Mouse (Mus musculus): ENCODE data around the gene Gramd1c.

The Gramd1c gene

DNA sequence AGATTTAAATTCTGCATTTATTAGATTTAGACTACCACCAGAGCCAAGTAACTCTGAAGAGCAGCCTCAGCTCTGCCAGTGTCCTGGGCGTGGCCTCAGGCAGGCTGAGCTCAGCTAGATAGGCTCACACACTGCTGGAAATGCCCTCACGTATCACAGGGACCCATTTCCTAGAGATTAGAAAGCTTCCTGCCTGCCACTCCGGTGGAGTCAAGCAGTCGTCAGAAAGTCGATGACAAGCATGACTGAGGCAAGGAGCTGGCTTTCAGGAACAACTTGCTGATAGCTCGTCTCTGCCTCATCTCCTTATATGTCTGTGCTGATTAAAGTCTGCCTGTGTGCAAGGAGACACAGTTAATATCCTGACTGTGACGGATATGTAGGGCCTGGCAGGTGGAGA, 44.8 kb downstream of the Gramd1c start:
- DNase-seq = no peak

DNA sequence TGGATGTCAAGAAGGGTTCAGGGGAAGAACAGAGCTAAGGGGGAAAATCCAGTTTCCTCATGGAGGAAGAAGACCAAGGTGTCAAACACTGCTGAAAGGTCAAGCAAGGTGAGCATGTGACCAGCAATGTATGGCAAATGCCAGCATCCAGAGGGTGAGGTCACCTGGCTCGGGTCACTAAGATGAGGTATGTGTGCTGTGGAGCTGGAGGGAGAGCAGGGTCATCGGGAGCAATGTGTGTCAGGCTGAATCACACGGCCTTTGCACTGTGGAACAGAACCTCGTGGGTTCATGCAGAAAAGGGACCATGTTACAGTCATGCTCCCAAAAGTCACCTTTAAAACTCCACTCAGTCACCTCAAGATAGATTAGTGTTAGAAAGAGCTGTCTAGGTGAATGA, 45.4 kb downstream of the Gramd1c start:
- no peak for DNase-seq

DNA sequence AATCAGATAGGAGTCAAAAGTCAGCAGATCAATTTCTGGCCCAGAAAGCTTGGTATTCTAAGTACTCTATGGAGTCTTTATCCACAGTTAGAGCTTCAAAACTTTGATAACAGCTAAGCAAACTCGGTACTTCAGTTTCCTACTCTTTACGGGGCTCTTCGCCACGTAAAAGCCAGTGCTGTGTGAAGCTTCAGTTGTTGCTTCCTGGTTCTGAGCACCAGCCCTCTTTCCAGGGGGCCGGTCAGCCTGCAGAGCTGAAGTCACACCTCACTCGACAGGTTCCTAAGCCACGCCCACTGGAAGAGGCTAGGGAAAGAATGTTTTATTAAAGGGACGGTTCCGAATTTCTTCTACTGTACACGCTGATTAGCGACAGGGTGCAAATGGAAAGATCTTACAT, 47.0 kb downstream of the Gramd1c start:
- DNase-seq = peak; percentile 53 to 55

DNA sequence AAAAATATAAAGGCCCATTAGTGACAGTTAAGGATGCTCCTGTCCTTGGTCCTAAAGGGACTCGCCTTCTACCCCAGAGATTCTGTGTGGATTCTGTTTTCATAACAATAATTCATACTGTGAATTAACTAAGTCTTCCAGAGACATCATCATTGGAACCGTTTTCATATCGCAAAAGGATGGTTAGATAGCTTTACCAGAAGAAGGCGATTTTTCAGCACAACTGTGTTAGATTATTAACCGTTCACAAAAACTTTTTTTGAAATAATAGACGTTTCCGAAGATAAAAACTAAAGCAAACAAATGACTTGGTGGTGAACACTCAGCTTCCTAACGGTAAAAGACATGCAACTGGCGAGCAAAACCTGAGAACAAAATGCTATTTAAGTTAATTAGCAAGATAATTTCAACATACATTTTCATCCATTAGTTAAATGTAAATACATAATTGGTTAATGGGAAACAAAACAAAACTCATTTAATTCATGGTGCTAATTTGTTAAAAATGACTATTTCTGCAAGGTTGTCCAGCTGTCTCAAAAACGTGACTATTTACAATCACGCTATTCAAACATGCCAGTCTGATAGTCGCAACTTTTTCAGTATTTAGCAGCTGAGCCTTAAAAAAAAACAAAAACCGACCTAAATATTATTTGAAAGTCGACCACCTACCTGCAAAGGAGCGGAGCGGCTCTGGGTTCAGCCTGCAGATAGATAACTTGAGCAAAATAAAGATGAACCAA, 47.6 kb downstream of the Gramd1c start:
- DNase-seq = no peak

DNA sequence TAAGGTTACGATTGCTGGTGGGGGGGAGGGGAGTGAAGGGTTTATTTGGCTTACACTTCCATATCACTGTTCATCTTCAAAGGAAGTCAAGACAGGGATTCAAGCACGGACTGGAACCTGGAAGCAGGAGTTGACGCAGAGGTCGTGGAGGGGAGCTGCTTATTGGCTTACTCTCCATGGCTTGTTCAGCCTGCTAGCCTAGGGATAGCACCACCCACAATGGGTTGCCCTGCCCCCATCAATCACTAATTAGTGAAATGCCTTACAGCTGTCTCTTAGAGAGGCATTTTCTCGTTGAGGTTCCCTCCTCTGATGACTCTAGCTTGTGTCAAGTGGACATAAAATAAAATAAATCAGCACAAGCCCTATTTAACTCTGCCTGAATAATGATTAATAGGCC, 52.1 kb downstream of the Gramd1c start:
- no peak for DNase-seq

DNA sequence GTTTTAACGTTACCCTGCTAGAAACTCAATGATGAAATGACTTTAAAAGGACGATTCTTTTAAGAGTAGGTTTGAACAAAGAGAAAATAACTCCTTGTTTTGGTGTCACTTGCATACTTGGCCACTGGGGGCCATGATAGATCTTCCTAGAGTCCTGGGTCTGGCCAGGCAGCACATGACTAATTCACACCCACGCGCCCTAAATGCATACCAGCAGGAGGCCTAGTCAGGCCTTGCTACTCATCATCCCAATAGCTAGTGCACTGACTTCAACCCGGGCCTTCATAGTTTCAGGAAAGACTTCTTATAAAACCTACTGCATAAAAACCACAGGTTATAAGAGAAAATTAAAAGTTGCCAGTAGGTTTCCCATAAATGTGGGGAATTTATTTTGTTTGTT, 61.1 kb downstream of the Gramd1c start:
- DNase-seq = no peak

DNA sequence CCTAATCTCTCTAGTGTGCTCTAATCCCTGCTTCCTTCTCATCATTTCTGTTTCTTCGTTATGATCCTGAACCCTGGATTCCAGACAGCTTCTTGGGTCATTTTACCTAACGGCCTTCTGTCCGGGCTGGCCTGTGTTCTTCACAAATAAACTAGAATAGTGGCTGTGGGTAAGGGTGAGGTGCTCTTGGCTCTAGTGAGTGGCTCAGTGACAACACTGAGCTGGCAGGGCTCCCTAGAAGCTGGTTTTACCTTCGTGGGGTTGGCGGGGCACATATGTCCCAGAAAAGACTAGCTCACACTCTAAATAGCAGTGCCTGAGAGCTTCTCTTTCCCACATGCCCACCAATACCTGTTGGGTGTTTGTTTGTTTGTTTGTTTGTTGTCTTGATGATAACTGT, 63.6 kb downstream of the Gramd1c start:
- no peak for DNase-seq

DNA sequence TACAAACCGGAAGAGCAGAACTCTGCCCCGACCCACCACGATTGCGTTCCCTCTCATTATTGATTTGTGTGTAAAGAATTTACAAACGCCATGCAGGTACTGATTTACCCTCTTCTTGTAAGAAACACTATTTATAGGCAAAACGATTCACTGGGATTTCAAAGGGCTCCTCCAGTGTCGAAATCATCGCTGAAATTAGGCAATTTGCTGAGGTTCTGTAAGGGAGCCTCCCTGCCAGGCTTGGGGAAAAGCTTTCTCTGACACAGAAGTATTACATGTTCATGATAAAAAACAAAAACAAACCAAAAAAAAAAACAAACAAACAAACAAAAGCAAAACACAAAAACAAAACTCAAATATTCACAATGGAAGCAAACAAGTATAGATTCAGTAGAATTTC, 64.0 kb downstream of the Gramd1c start:
- DNase-seq = no peak

DNA sequence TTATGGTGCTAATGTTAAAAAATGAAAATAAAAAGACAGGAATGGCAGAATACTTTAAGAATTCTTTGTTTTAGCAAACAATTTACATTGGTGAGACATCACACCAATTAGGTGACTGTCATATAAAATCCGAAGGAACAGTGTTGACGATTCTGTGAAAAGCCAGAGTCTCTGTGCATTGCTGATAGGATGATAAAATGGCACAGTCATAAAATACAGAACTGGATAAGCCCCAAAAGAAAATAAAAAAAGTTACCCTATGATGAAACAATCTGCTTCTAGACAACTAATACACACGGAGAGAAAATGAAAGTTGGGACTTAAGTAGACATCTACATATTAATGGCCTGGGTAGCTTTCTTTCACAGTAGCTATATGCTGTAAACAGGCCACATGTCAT, 68.5 kb downstream of the Gramd1c start:
- DNase-seq = no peak

DNA sequence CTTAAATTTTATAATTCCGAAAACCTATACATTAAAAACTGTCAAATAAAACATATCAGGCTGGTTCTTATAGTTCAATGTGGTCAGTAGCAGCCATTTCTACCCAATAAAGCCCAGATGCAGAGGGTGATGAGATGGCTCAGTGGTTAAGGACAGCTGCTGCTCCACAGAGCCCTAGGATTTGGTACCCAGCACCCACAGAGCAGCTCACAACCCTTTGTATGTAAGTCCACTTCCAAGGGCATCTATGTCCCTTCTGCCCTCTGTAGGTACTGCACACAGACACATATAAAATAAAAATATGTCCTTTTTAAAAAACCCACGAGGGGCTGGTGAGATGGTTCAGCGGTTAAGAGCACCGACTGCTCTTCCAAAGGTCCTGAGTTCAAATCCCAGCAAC, 76.8 kb downstream of the Gramd1c start:
- DNase-seq = no peak

DNA sequence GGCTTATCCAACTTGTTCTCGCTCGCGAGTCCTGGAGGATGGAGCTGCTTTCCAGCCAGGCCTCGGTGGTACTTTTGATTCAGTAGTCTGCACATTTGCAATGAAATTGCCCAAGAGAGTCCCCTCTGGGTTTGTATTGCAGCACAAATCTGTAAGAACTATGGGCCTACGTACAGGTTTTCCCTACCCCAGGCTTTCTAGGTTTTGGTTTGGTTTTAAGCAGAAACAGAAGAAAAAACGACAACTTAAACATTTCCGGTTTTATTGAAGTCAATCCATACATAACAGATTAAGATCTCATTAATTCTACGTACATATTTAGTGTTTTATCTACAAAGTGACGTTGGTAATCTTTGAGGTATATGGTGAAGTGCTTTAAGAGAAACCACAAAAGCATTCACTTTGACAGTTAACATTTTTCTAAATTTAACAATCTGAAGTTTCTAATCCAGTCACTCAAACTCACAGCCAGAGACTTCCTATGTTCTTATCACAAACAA, 83.0 kb downstream of the Gramd1c start:
- DNase-seq = no peak

DNA sequence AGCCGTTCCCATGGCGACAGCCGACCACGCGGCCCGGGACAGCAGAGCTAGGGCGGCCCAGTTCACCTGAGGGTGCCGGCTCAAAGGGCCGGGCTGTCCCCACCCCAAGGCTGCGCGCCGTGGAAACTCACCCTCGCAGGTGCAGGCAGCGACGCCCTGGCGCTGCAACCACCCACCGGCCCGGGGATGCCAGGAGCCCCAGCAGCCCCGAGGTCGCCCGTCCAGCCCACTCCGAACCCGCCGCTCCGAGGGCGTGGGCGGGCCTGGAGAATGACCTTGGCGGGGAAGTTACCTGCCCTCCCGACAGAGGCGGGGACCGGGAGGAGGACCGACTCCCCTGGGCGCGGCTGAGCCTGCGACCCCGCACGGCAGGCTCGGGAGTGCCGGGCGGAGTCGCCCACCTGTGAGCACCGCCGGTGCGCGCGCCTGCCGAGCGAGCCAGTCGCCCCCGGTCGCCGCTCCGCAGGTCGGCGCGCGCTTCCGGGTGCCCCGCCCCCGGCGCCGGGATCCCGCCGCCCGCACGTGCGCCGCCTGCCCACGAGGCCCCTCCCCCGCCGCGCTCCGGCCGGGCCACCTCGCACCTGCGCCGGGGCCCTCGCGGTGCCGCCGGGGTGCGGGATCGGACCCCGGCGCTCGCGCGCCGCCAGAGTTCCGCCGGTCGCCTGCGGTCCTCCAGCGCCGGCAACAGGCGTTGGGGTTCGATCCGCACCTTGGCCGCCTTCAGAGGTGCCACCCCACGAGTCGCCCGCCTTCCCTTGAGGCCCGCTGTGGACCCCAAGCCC, 83.6 kb downstream of the Gramd1c start, which contains the start of gene Zdhhc23:
Zdhhc23 (minus strand) TSS at position 464 of the 782 bp plus-strand sequence.
- peak; percentile 56 to 71 for DNase-seq

DNA sequence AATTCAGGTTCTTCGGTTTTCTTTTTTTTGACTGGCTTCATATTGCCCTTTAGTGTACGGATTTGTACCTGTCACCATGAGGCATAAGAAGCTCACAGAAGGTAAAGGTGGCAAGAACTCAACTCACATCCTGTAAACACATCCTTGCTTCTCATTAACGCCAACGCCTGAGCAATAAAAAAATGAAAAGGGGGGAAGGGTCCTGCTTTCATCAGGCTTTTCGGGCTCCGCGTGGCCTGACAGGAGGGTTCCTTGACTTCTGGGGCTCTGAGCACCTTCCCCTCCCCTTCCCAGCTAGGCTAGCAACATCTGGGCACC, 84.2 kb downstream of the Gramd1c start:
- DNase-seq = no peak

DNA sequence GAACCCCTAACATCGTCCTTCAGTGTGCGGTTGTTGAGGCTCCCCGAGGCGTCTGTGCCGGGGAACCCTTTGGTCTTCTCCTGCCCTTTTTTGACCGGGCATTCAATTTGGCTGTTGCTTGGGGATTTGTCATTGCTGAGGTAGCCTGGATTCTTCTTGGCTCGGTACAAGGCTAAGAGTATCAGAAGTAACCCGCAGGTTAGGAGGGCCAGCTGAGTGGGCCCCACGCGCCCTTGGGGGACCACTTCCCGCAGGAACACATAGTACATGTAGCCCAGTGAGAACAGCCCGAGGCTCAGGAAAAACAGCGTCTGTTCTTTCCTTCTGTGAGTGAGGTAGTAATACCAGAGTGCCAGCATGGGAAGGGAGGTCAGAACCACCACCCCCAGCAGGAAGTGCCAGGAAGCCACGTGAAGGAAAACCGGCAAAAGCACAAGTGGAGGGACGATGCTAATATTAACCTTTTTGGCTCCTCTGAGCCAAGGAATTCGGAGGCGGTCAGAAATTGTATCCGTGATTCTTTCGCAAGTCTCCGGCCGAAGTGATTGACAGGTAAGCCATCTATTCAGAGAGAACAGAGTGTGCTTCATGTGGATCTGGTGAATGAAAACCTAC, 89.4 kb downstream of the Gramd1c start:
- DNase-seq = no peak

DNA sequence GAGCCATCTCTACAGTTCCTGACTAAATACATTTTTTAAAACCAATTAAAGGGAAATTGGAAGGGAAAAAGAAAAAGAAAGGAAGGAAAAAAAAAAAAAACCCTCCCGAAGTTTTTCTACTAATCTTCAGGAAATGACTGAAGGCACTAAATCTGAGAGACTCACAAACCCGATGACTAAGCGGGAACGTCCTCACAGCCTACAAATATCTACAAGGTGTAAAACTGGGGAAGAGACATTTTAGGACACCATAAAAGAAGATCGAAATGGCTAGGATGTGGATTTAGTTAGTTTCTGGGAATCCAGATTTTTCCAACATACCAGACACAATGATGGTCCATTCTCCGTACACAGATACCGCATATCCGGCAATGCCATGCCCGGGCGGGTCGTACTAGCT, 90.0 kb downstream of the Gramd1c start:
- no peak for DNase-seq

DNA sequence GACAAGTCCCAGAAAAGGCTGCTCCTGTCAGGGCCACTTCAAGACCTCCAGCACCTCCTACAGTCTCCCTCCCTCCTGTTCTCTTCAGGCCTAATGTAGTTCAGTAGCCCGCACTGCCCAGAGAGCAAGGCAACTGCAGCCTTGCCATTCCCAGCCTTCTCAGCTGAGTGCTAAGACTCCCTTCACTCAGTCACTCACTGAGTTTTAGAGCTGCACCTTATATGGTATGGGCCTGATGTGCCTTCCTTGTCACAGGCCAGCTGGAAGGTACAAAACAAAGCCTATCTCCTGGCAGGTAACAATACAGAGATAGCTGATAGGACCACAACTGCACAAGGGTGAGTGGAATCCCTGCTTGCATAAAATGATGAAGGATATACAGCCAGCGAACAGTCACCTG, 90.8 kb downstream of the Gramd1c start:
- DNase-seq = no peak

DNA sequence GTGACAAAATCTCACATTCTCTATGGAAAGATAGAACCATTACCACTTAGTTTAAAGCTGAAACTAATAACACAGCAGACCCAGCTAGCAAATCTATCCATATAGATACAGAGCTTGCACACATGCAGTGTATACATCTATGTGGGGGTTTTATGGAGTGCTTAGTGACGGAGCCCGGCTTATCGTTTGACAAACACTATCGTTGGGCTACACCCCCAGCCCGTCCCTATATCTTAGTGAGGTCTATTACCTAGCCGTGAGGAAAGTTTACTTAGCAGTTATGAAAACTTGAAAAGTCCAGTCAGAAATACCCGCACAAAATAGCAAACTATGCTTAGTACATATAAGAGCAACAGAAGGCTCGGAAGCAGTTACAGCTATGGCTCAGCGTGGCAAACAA, 91.4 kb downstream of the Gramd1c start:
- no peak for DNase-seq

DNA sequence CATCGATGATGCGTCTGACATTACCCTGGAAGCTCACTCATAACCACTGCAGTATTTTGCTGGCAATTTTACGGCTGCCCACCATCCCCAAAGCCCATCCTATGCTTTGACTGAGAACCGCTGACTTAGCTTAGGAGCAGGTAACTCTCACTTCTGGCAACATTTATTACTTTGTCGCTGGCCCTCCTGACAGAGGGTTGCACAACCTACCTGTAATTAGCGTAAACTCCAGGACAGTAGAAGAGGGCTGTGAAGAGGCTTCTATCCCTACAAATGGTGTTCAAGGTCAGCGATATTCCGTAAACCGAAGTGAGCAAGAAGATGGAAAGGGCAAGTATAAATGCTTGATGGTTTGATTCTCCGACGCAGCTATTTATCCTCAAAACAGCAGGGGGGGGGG, 92.0 kb downstream of the Gramd1c start:
- DNase-seq = no peak

DNA sequence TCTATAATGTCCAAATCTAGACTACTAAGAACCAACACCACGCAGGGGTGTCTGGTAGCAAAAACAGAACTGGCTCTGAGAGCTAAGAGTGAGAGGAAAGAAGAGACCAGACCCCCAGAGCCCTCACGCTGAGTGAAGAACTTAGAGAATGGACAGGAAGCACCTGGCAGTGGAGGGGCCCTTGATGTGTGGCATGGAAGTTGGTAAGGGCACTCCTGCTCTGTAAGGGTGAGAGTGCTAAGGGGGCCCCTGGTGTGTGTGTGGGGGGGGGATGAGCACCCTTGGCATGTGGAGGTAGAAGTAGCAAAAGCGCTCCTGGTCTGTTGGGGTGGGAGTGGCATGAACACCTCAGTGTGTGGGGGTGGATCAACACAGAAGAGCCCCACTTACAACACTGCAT, 92.7 kb downstream of the Gramd1c start:
- DNase-seq = no peak

DNA sequence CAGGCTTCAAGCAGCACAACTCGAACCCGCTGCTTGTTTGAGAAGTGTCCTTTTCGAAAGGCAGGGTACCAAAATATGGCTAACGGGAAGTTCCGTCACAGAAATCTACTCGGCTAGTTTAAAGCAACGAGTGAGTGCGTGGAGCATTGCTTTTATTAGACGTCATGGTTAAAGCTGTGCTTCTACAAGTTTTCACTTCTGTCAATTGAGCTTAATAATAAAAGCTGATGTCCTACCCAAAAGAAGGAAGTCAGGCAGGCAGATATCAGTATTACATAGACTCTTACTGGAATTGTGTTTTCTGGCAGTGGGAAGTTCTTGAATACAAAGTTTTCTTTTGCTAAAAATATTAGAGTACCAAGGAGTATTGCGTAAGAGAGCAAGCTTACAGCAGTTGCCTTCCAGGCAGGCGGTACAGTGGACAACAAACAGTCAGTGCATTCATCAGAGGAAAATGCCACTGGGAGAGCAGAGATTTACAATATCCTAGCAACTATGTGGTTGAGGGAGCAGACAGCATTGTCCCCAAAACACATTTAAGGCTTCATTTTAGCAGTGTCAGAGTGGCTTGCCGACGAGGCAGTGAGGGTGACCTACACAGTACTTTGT, 97.3 kb downstream of the Gramd1c start:
- DNase-seq = no peak

DNA sequence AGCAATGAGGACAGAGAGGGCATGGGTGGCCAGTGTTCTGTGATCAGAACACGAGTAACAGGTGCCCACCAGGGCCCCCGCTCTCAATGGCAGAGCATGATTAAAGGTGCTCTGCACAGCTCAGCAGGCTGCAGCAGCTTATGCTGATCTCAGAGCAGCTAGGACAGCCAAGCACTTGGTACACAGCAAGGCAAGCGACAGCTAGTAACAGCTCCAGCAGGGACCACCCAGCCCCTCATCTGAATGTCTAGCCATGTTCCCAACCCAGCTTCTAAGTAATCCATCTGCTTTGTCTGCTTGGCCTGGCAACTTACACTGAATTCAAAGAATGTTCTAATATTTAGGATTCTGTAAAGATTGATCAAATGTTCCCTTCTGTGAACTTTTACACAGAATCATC, 99.4 kb downstream of the Gramd1c start:
- DNase-seq = no peak

DNA sequence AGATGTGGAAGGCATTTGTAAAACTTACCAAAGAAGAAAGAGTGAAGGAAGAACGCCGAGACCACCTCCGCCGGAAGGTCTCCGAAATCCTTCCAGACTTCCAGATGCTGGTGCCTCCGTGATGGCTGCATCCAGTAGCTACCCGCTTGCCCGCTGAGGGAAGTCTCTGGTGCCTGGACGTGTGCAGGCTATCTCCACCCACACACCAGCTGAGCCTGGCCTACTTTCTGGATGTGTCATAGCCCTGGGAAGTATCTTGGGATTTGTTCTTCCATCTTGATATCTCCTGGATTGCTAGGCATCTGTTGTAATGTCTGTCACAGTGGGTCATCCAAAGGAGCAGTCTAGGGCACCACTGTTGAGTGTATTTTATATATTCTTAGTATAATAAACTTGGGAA, 99.9 kb downstream of the Gramd1c start:
- DNase-seq = no peak

DNA sequence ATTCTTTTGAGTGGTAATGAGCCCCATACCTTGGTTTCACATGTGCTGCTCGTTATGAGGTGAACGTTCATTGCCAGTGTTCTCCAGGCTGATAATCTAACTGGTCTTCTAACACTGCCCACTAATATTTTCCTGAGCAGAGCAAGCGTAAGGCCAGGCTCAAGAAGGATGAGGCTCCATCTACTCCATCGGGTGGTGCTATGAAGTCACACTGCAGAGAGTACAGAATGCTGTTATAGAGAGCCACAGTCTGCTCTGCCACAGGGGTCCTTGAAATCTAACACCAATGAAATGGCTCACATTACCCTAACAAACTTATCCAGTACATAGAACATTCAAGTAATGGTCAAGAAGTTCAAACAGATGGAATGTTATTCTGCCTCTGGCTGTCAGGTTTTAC, 105.1 kb downstream of the Gramd1c start:
- DNase-seq = no peak

DNA sequence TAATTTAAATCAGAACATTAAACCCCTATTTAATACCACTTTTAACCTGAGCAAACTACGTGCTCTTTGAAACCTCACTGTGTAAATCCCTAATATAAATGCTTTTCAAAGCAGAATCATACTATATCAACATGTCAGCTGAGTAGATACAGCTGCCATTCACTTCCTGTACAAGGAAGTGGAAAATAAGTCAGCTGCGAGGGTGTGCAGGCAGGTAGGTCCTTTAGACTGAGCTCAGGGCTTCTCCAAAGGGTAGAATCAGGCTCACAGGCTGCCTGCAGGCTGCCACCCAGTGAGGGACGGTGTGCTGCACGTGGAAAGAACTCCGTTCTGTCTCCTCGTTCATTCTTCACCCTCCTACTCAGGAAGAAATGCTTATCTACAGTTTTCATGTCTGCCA, 108.2 kb downstream of the Gramd1c start:
- DNase-seq = peak; percentile 26 to 29
